ENCODE assay signal across 8 mouse cellular contexts in genomic region chr14:29721488-29722385, GRCm38 (mm10). TPM values are rescaled to one million over a fixed set of nuclear protein-coding genes. Genes with fewer than 3 reads are reported as not detected.
DNase-seq lines count a peak whose midpoint lies in the region; ATAC-seq and TF ChIP-seq lines count a peak whose summit lies in the region.

TSS of gene Cacna2d3 (minus strand) at chr14:29721864.

- TF ChIP-seq POLR2A in small intestine, adult 2 months (IDR thresholded peaks at IDR 0.05; ENCODE audit: low read depth, low read length) = no peak

- peak; percentile 47 for ATAC-seq in intestine, postnatal 0 days

- intact Hi-C loops in left cerebral cortex, postnatal 25 days (cut with DNase I) = loop anchor here (2.0 kb wide), 3 partner anchors 97 to 215 kb away; no protein-coding TSS in a partner anchor

- H3K27ac ChIP-seq in intestine, postnatal 0 days (ENCODE audit: low read depth, low read length) = no peak within 1 kb of the TSS
- peak within 1 kb of the TSS; percentile 94 for H3K27ac ChIP-seq in midbrain, embryonic 10.5 days (replicated peaks)
- no peak within 1 kb of the TSS for H3K27ac ChIP-seq in small intestine, adult 2 months (ENCODE audit: insufficient read depth, low read depth, low read length)

- peak; percentile 83 for DNase-seq in adrenal gland, postnatal 10 days
- DNase-seq in embryo, embryonic 11 days = peak; percentile 87
- peak; percentile 35 to 50 for DNase-seq in gastrocnemius, postnatal 4 days (ENCODE audit: low spot score in 2 of 2)
- peak; percentile 63 to 71 for DNase-seq in left cerebral cortex, postnatal 25 days (ENCODE audit: low spot score in 2 of 2)
- DNase-seq in midbrain, embryonic 10.5 days (ENCODE audit: low spot score) = peak; percentile 76
- no peak for DNase-seq in thymus, postnatal 14 days

- peaks cover 64% of the 10 kb centered on the region for H3K27me3 ChIP-seq in intestine, postnatal 0 days (replicated peaks; ENCODE audit: control insufficient read depth, insufficient read depth, low read length)
- peaks cover 96% of the 10 kb centered on the region for H3K27me3 ChIP-seq in midbrain, embryonic 10.5 days (ENCODE audit: low read depth, poor library complexity, severe bottlenecking)
- peaks cover 27% of the 10 kb centered on the region for H3K27me3 ChIP-seq in small intestine, adult 2 months (ENCODE audit: control insufficient read depth, insufficient read depth, low read length)

- peak within 1 kb of the TSS; percentile 60 for H3K4me3 ChIP-seq in intestine, postnatal 0 days (ENCODE audit: low read depth, low read length)
- peak within 1 kb of the TSS; percentile 80 for H3K4me3 ChIP-seq in midbrain, embryonic 10.5 days
- peak within 1 kb of the TSS; percentile 59 for H3K4me3 ChIP-seq in small intestine, adult 2 months (ENCODE audit: low read depth, low read length)

- H3K36me3 ChIP-seq in intestine, postnatal 0 days (ENCODE audit: control insufficient read depth, insufficient read depth) = no peaks in the 10 kb centered on the region
- H3K36me3 ChIP-seq in midbrain, embryonic 10.5 days = no peaks in the 10 kb centered on the region
- no peaks in the 10 kb centered on the region for H3K36me3 ChIP-seq in small intestine, adult 2 months (ENCODE audit: control insufficient read depth, insufficient read depth, low read length)

- H3K4me1 ChIP-seq in intestine, postnatal 0 days (replicated peaks; ENCODE audit: control insufficient read depth, insufficient read depth, low read length) = no peaks in the 10 kb centered on the region
- H3K4me1 ChIP-seq in midbrain, embryonic 10.5 days = peaks cover 39% of the 10 kb centered on the region
- H3K4me1 ChIP-seq in small intestine, adult 2 months (ENCODE audit: control insufficient read depth, insufficient read depth, insufficient read length, low read length) = peaks cover 3% of the 10 kb centered on the region; the same call in 1 of the 2 replicates

- no peaks in the 10 kb centered on the region for H3K9me3 ChIP-seq in intestine, postnatal 0 days (ENCODE audit: control insufficient read depth)
- H3K9me3 ChIP-seq in midbrain, embryonic 10.5 days (replicated peaks) = no peaks in the 10 kb centered on the region

- H3K4me2 ChIP-seq in intestine, postnatal 0 days (replicated peaks; ENCODE audit: low read depth) = peak within 1 kb of the TSS; percentile 93

- TF ChIP-seq CTCF in intestine, postnatal 0 days (IDR thresholded peaks at IDR 0.05; ENCODE audit: low read depth) = no peak
- no peak for TF ChIP-seq CTCF in small intestine, adult 2 months (IDR thresholded peaks at IDR 0.05; ENCODE audit: extremely low read depth, insufficient read length, insufficient replicate concordance, low read depth, low read length)

- 0 out of 2 replicates have a peak within 1 kb of the TSS, but pooled peaks have one; percentile 18 for H3K9ac ChIP-seq in intestine, postnatal 0 days (ENCODE audit: low read depth, low read length)

- WGBS in intestine, postnatal 0 days = under 1% methylated on average over 65 of the region's 109 CpGs
- WGBS in midbrain, embryonic 10.5 days = under 1% methylated on average over 81 of the region's 109 CpGs
- WGBS in small intestine, adult 2 months = 2% methylated on average over 94 of the region's 109 CpGs

RNA-seq across cellular contexts. Expression of gene Cacna2d3, which starts in this region (rescaled TPM):
- 1 to 10 TPM; 1.5 to 3.2 TPM for total RNA-seq in adrenal gland, postnatal 10 days (2021)
- total RNA-seq in gastrocnemius, postnatal 4 days (2021) = 1 to 10 TPM; 1.9 to 2.1 TPM
- polyA plus RNA-seq in intestine, postnatal 0 days (2015; fragmentation: Nextera tagmentation; extraction: Ambion mirVana) = 0.99 and 1.2 TPM in 2 replicates
- total RNA-seq in left cerebral cortex, postnatal 25 days (2021) = 100 to 1,000 TPM; 116 to 137 TPM
- polyA plus RNA-seq in midbrain, embryonic 10.5 days (2016; fragmentation: Nextera tagmentation; extraction: Ambion mirVana) = 5.6 and 12.2 TPM in 2 replicates
- 0.20 and 0.27 TPM in 2 replicates for polyA plus RNA-seq in small intestine, adult 2 months (2012; rRNA removed)

Comparison
In these comparisons a context has a peak if more than half of its experiments do, and no peak if none do; other contexts are left out.
1. RNA of gene Cacna2d3 (total RNA-seq): 116 to 137 TPM in left cerebral cortex, postnatal 25 days; 1.5 to 3.2 TPM in adrenal gland, postnatal 10 days and 1.9 to 2.1 TPM in gastrocnemius, postnatal 4 days; every median in the first group is over 10 times any median in the second.
2. Peak in every context shown above with its lines, with median percentiles within 50 percentile points of each other: H3K4me3 ChIP-seq.